Comparison of ENCODE assay signal across 8 mouse cellular contexts in genomic region chr19:47730691-47731070, GRCm38 (mm10). TPM values are rescaled to one million over a fixed set of nuclear protein-coding genes. Genes with fewer than 3 reads are reported as not detected.
DNase-seq lines count a peak whose midpoint lies in the region; ATAC-seq and TF ChIP-seq lines count a peak whose summit lies in the region.

No protein-coding gene starts in this region.

- intact Hi-C loops in heart, adult 2 months (cut with DNase I), result loop anchor here (1.0 to 10.0 kb wide), 4 partner anchors 151 to 376 kb away; partner anchors contain the start of gene Slk

- H3K9ac ChIP-seq in embryonic facial prominence, embryonic 12.5 days, result peak overlapping the region; percentile 80
- H3K9ac ChIP-seq in heart, adult 2 months (ENCODE audit: low read depth, low read length), result peak overlapping the region; percentile 57
- peak overlapping the region; percentile 71 for H3K9ac ChIP-seq in liver, embryonic 11.5 days (ENCODE audit: low read depth, low read length)

- TF ChIP-seq EP300 in heart, adult 2 months (IDR thresholded peaks at IDR 0.05; ENCODE audit: insufficient read depth, low read depth, low read length), result no peak

- no peak for TF ChIP-seq CTCF in heart, adult 2 months (IDR thresholded peaks at IDR 0.05)

- no peaks in the 10 kb centered on the region for H3K27me3 ChIP-seq in embryonic facial prominence, embryonic 12.5 days
- no peaks in the 10 kb centered on the region for H3K27me3 ChIP-seq in heart, adult 2 months (ENCODE audit: control insufficient read depth, insufficient read depth, low read length)
- H3K27me3 ChIP-seq in liver, embryonic 11.5 days (replicated peaks; ENCODE audit: control insufficient read depth, insufficient read depth, low read length), result no peaks in the 10 kb centered on the region

- peak overlapping the region; percentile 98 for H3K27ac ChIP-seq in embryonic facial prominence, embryonic 12.5 days
- peak overlapping the region; percentile 88 for H3K27ac ChIP-seq in heart, adult 2 months
- H3K27ac ChIP-seq in liver, embryonic 11.5 days (ENCODE audit: low read depth, low read length), result peak overlapping the region; percentile 90

- ATAC-seq in embryonic facial prominence, embryonic 12.5 days (ENCODE audit: insufficient number of reproducible peaks, insufficient read depth, low FRiP score, low TSS enrichment), result peak; percentile 88
- peak; percentile 77 for ATAC-seq in liver, embryonic 11.5 days (replicated peaks; ENCODE audit: low FRiP score)
- peak; percentile 61 for ATAC-seq in monocyte, adult 5-6 weeks (replicated peaks; ENCODE audit: insufficient number of reproducible peaks, low FRiP score, low TSS enrichment, poor library complexity, severe bottlenecking)

- H3K4me1 ChIP-seq in embryonic facial prominence, embryonic 12.5 days, result 0 out of 2 replicates have a peak, but pooled peaks cover 9% of the 10 kb centered on the region
- H3K4me1 ChIP-seq in heart, adult 2 months (ENCODE audit: control insufficient read depth, insufficient read depth, low read length), result no peaks in the 10 kb centered on the region; the same call in 1 of the 2 replicates
- peaks cover 5% of the 10 kb centered on the region; the same call in 1 of the 2 replicates for H3K4me1 ChIP-seq in liver, embryonic 11.5 days (replicated peaks; ENCODE audit: control insufficient read depth, insufficient read depth, low read length)

- H3K4me3 ChIP-seq in embryonic facial prominence, embryonic 12.5 days, result peak overlapping the region; percentile 75
- peak overlapping the region; percentile 88 for H3K4me3 ChIP-seq in heart, adult 2 months
- H3K4me3 ChIP-seq in liver, embryonic 11.5 days (ENCODE audit: low read depth, low read length), result peak overlapping the region; percentile 63

- no peaks in the 10 kb centered on the region for H3K9me3 ChIP-seq in embryonic facial prominence, embryonic 12.5 days
- H3K9me3 ChIP-seq in liver, embryonic 11.5 days (ENCODE audit: control insufficient read depth, low read length), result no peaks in the 10 kb centered on the region

- peaks cover 28% of the 10 kb centered on the region for H3K36me3 ChIP-seq in embryonic facial prominence, embryonic 12.5 days
- H3K36me3 ChIP-seq in heart, adult 2 months (ENCODE audit: control insufficient read depth, insufficient read depth, low read length), result peaks cover 22% of the 10 kb centered on the region
- peaks cover 18% of the 10 kb centered on the region for H3K36me3 ChIP-seq in liver, embryonic 11.5 days (ENCODE audit: control insufficient read depth, insufficient read depth, low read length)

- DNase-seq in 416B (ENCODE audit: low read depth), result peak; percentile 92
- DNase-seq in adrenal gland, adult 18-20 months (ENCODE audit: low spot score in 2 of 2), result peak; percentile 46 to 48
- DNase-seq in heart, adult 2 months, result peak; percentile 79 to 82
- peak; percentile 60 for DNase-seq in kidney, adult 9 months
- peak; percentile 82 for DNase-seq in liver, embryonic 11.5 days (ENCODE audit: low spot score)
- peak; percentile 57 to 74 for DNase-seq in spleen, postnatal 4 days (ENCODE audit: low spot score in 2 of 2)

- 0 out of 2 replicates have a peak, but pooled peaks cover 3% of the 10 kb centered on the region for H3K79me2 ChIP-seq in heart, adult 2 months (replicated peaks; ENCODE audit: control insufficient read depth, insufficient read depth, low read length)

- no peak for TF ChIP-seq POLR2A in heart, adult 2 months (IDR thresholded peaks at IDR 0.05; ENCODE audit: insufficient read depth, low read depth, low read length)

- WGBS in embryonic facial prominence, embryonic 12.5 days, result 0% methylated on average over 12 of the region's 12 CpGs
- WGBS in heart, adult 2 months, result 0% methylated on average over 12 of the region's 12 CpGs
- WGBS in liver, embryonic 11.5 days, result under 1% methylated on average over 12 of the region's 12 CpGs

- H3K4me2 ChIP-seq in embryonic facial prominence, embryonic 12.5 days (replicated peaks), result peak overlapping the region; percentile 71
- peak overlapping the region; percentile 73 for H3K4me2 ChIP-seq in liver, embryonic 11.5 days

RNA-seq across cellular contexts. Expression of gene Sfr1, which starts 0.8 kb away (rescaled TPM):
- total RNA-seq in adrenal gland, adult 18-20 months (2021), result 10 to 100 TPM; 66.8 to 84.5 TPM
- polyA plus RNA-seq in embryonic facial prominence, embryonic 12.5 days (2016; fragmentation: Nextera tagmentation; extraction: Ambion mirVana), result 281 and 297 TPM in 2 replicates
- total RNA-seq in heart, adult 2 months (2021), result 10 to 100 TPM; 62.8 to 67.7 TPM
- 56.1 and 83.0 TPM in 2 replicates for polyA plus RNA-seq in heart, adult 2 months (2012; rRNA removed)
- 218 and 238 TPM in 2 replicates for polyA plus RNA-seq in liver, embryonic 11.5 days (2014; fragmentation: Nextera tagmentation; extraction: Ambion mirVana)
- total RNA-seq in monocyte, adult 5-6 weeks (2017), result 208 to 256 TPM (median 242 TPM) in 3 replicates

RNA-seq across cellular contexts. Expression of gene Col17a1, which starts 38.8 kb away (rescaled TPM):
- not detected for total RNA-seq in adrenal gland, adult 18-20 months (2021)
- 7.3 and 8.5 TPM in 2 replicates for polyA plus RNA-seq in embryonic facial prominence, embryonic 12.5 days (2016; fragmentation: Nextera tagmentation; extraction: Ambion mirVana)
- total RNA-seq in heart, adult 2 months (2021), result under 1 TPM in 1 of 2 experiments, not detected in 1; 0.18 TPM
- polyA plus RNA-seq in heart, adult 2 months (2012; rRNA removed), result 0.03 and 0.37 TPM in 2 replicates
- 0.36 and 0.97 TPM in 2 replicates for polyA plus RNA-seq in liver, embryonic 11.5 days (2014; fragmentation: Nextera tagmentation; extraction: Ambion mirVana)
- 0.58 to 0.95 TPM in 2 of 3 replicates, not detected in the other for total RNA-seq in monocyte, adult 5-6 weeks (2017)

Comparison
In these comparisons a context has a peak if more than half of its experiments do, and no peak if none do; other contexts are left out.
1. Peak in every context shown above with its lines: DNase-seq, ATAC-seq, H3K4me3 ChIP-seq and H3K27ac ChIP-seq.